Mouse (Mus musculus) forebrain, embryonic 13.5 days (tissue): ENCODE results near the gene Ndufa4l2. TPM values are rescaled to one million over a fixed set of nuclear protein-coding genes. Genes with fewer than 3 reads are reported as not detected.

Source experiments
- ATAC-seq: fragments of 200-750 bp; cut with Nextera tagmentation; 2 replicates; pipeline ENCODE4 v1.8.0; 2017
- H3K27ac ChIP-seq: fragments of 300-500 bp; sonication (generic); 2 replicates; pipeline ENCODE4 v1.5.1; 2015; ENCODE audit warnings: inconsistent platforms, mild to moderate bottlenecking, moderate library complexity
- H3K27me3 ChIP-seq: fragments of 300-500 bp; sonication (generic); 2 replicates; pipeline ENCODE4 v1.6.1; 2015; ENCODE audit warnings: mild to moderate bottlenecking, inconsistent platforms
- H3K36me3 ChIP-seq: fragments of 300-500 bp; sonication (generic); 2 replicates; pipeline ENCODE4 v1.6.1; 2015; ENCODE audit warnings: mild to moderate bottlenecking, inconsistent platforms; ENCODE audit not compliant: poor library complexity, severe bottlenecking
- H3K4me1 ChIP-seq: fragments of 300-500 bp; sonication (generic); 2 replicates; pipeline ENCODE4 v1.6.1; 2015; ENCODE audit warnings: inconsistent platforms
- H3K4me2 ChIP-seq: fragments of 300-500 bp; sonication (generic); 2 replicates; pipeline ENCODE4 v1.6.1; 2015; ENCODE audit warnings: inconsistent platforms, mild to moderate bottlenecking, moderate library complexity
- H3K4me3 ChIP-seq: fragments of 300-500 bp; sonication (generic); 2 replicates; pipeline ENCODE4 v1.5.1; 2015; ENCODE audit warnings: mild to moderate bottlenecking, inconsistent platforms
- H3K9ac ChIP-seq: fragments of 300-500 bp; sonication (generic); 2 replicates; pipeline ENCODE4 v1.6.1; 2015; ENCODE audit warnings: mild to moderate bottlenecking, inconsistent platforms
- H3K9me3 ChIP-seq: fragments of 300-500 bp; sonication (generic); replicated peaks from 2 replicates; pipeline ENCODE4 v1.6.1; 2016; ENCODE audit warnings: inconsistent platforms
- WGBS: fragments of 180-500 bp; shearing (Covaris S2); methylation state at CpG from one replicate; pipeline ENCODE4 v1.1.7; 2015; 5-methylcytosine and 5-hydroxymethylcytosine counted together
- polyA plus RNA-seq: library from polyadenylated mRNA; unstranded; fragments of >200 nt; fragmentation: Nextera tagmentation; extraction: Ambion mirVana; gene quantifications from 2 replicates; pipeline ENCODE4 v1.2.1, GENCODE M21; 2015

Ndufa4l2 gene
- polyA plus RNA-seq, 1 experiment from 2014 or later = 11.9 TPM

DNA sequence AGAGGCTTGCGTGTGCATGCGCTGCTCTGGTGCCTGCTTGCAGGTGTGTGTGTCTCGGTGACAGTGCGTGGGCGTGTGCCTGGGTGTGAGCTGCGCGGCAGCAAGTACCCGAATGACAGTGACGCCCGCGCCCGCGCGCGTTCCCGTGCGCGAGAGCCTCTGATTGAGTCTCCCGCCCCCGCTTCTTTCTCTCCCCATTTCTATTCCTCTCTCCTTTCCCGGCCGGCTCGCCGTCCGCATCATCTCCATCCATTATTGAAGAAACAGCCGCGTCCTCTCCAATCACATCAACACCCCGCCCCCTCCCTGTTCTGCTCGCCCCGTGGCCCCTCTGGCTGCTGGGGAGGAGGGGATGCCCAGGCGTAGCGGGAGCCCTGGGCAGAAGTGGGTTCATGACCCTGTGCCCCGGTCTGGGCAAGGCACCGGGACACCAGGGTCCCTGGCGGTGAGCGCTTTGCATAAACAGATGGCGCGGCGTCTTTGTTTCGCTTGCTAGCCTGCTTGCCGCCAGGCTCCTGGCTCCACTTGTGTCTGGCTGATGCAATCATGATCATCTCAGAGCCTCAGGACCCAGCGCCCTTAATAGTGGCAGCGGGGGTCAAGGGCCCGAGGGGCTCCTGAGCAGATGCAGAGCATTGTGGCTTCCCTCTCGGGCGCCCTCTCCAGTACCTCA is 3.0 kb upstream of the Ndufa4l2 start:
- Histone ChIP-seq H3K9me3 (no peaks in the 10 kb centered on the region), H3K4me2 (peak overlapping the region; percentile 89), H3K27me3 (peaks cover 45% of the 10 kb centered on the region), H3K9ac (peak overlapping the region; percentile 77), H3K36me3 (no peaks in the 10 kb centered on the region), H3K4me3 (peak overlapping the region; percentile 45), H3K4me1 (peaks cover 86% of the 10 kb centered on the region), H3K27ac (peak overlapping the region; percentile 98)
- ATAC-seq = no peak
- 0% methylated on average over 30 of the region's 46 CpGs for WGBS

DNA sequence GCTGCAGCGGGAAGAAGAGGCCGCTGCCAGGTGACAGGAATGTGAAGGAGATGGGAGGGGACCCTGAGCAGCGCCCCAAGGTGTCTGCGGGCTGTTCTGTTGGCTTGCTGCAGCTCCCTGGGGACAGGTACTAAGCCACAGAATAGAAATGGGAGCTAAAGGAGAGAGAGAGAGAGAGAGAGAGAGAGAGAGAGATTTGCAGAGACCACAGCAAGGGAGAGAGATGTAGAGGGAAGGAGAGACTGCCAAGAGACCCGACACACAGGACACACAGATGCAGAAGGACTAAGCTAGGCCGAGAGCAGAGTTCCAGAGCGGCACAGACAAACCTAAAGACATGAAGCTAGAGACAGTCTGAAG is 2.5 kb upstream of the Ndufa4l2 start:
- ATAC-seq = no peak
- Histone ChIP-seq H3K4me3 (peak overlapping the region; percentile 45), H3K27ac (peak overlapping the region; percentile 98), H3K9ac (peak overlapping the region; percentile 77), H3K9me3 (no peaks in the 10 kb centered on the region), H3K27me3 (peaks cover 44% of the 10 kb centered on the region), H3K4me2 (peak overlapping the region; percentile 89), H3K36me3 (peaks cover under 1% of the 10 kb centered on the region), H3K4me1 (peaks cover 91% of the 10 kb centered on the region)
- WGBS = 2% methylated on average over 7 of the region's 7 CpGs

DNA sequence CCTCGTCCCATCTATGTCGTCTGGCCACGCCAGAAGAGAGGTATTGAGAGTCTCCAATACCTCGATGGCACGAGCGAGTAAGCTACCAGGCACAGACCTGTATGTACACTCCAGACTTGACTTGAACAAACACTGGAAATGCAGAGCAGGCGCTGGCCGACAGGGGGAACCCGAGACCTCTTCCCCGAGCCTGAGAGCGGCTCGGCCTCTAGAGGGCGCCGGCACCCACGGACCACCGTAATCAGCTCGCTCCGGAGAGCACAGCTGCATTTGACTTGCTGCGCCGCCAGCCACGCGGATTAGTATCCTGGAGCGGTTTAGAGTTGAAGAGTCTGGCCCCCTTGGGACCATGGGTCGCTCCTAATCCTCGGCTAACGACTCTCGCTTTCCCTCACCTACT is 2.0 kb upstream of the Ndufa4l2 start:
- peak; percentile 17 for ATAC-seq
- Histone ChIP-seq H3K9me3 (no peaks in the 10 kb centered on the region), H3K4me1 (peaks cover 92% of the 10 kb centered on the region), H3K9ac (peak overlapping the region; percentile 77), H3K27me3 (peaks cover 43% of the 10 kb centered on the region), H3K36me3 (peaks cover 6% of the 10 kb centered on the region), H3K4me3 (peak overlapping the region; percentile 45), H3K27ac (peak overlapping the region; percentile 98), H3K4me2 (peak overlapping the region; percentile 89)
- WGBS = under 1% methylated on average over 27 of the region's 27 CpGs

DNA sequence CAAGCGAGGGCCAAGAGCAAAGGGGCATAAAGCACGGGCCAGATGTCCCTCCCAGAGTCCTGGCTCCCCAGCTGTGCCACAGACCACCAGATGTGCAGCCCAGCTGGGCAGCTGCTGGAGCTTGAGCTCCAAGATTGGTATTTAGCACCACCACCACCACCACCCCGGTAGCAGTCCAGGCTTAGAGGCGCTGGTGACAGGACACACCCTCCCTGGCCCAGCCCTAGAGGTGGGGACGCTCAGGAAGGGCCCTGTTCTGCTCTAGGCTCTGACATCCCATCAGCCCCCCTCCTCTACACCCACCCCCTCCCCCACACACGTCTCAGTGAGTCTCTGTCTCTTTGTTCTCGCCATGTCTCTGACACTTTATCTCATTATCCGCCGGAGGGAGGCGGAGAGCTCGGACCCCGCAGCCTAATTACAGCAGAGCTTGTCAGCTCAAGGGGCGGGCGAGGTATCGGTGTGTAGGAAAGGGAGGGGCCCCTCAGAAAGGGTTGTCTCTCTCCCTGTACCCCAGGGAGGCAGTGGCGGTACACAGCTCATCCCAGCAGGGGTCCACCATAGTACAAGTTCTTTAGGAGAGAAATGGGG is 1.2 kb upstream of the Ndufa4l2 start:
- Histone ChIP-seq H3K27ac (peak overlapping the region; percentile 78), H3K27me3 (peaks cover 48% of the 10 kb centered on the region), H3K9me3 (no peaks in the 10 kb centered on the region), H3K4me2 (peak overlapping the region; percentile 89), H3K9ac (peak overlapping the region; percentile 43), H3K4me1 (peaks cover 85% of the 10 kb centered on the region), H3K4me3 (peak overlapping the region; percentile 45), H3K36me3 (peaks cover 14% of the 10 kb centered on the region)
- ATAC-seq = no peak; the same call in 1 of the 2 replicates
- WGBS = 0% methylated on average over 16 of the region's 16 CpGs

DNA sequence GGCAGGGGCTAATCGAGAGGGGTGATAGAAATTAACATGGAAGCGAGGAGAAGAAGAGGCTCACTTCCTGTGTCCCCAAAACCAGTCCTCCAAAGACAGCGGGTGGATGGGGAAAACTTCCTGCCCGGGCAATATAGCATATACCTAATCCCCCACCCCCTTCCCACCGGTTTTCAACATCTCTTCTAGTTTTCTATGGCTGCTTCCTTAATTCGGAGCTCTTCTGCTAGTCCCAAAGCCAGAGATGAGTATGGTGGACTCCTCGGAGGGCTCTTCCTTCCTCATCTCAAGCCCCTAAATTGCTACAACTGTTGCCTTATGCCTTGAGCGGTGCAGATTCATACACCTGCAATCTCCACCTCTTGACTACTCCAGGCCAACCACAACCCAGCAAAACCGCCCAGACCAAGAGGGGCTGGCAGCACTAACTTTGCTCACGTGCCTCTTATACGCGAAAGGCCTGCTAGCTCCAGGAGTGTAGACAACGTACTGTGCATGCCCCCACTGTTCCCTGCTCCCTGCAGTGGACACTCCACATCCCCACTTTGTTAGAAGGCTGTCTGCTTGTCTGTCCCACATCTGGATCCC is 562 bp upstream of the Ndufa4l2 start:
- Histone ChIP-seq H3K27me3 (peaks cover 48% of the 10 kb centered on the region), H3K4me3 (peak overlapping the region; percentile 45; the same call in 1 of the 2 replicates), H3K9me3 (no peaks in the 10 kb centered on the region), H3K9ac (peak overlapping the region; percentile 43; the same call in 1 of the 2 replicates), H3K4me2 (peak overlapping the region; percentile 89), H3K36me3 (peaks cover 20% of the 10 kb centered on the region), H3K27ac (peak overlapping the region; percentile 78; the same call in 1 of the 2 replicates), H3K4me1 (peaks cover 80% of the 10 kb centered on the region)
- WGBS = 9% methylated on average over 13 of the region's 13 CpGs
- no peak for ATAC-seq

DNA sequence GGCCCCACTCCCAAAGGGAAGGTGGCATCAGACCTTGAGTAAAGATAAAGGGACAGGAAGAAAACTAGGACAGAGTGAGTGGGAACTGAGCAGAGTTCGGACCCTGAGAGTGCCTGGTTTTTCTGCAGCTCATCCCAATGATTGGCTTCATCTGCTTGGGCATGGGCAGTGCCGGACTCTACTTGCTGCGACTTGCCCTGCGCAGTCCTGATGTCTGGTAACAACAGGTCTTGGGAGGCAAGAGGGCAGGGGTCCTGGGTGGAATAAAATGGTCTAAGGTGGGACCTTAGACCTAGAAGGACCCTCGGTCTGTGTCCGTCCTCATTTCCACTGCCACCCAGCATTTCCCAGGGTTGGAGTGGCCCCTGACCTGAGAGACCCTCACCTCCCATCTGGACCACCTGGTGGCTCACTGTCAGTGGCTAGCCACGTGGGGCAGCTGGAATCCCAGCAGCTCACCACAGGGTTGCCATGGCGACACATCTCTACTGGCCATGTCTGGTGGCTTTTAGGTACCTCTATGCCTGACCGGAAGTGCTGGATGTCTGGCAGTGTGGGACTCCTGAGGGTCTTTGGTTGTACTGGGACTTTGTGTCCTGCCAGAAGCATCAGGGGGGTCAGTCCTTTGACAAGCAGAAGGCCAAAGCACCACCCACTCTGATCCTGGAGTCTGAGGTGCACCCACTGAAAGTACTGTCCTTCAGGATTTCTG is 660 bp downstream of the Ndufa4l2 start:
- ATAC-seq = no peak
- H3K4me1 ChIP-seq = peaks cover 68% of the 10 kb centered on the region
- 35% methylated on average over 9 of the region's 9 CpGs for WGBS
- H3K9me3 ChIP-seq = no peaks in the 10 kb centered on the region
- H3K4me3 ChIP-seq = no peak overlapping the region
- peaks cover 32% of the 10 kb centered on the region for H3K36me3 ChIP-seq
- H3K9ac ChIP-seq = no peak overlapping the region
- H3K4me2 ChIP-seq = no peak overlapping the region; the same call in 1 of the 2 replicates
- H3K27ac ChIP-seq = no peak overlapping the region
- peaks cover 50% of the 10 kb centered on the region for H3K27me3 ChIP-seq

DNA sequence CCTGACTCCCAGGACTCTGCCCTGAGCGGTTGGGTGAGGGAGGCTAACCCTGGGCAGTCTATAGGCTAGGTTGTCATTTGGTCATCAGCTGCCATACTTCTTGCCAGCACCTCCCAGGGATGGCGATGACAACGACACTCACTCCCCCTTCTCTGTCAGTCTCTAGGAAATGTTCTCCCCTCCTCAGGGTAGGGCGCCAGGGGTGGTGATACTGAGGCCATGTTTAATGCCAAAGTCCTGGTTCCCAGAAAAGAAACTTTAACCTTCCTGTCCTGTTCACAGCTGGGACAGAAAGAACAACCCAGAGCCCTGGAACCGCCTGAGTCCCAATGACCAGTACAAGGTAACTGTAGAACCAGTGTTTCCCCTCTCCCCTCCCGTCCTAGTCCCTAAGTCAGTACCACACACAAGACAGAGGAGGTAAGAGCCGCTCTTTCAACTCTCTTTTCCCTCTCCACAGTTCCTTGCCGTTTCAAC is 1.3 kb downstream of the Ndufa4l2 start:
- ATAC-seq = no peak
- Histone ChIP-seq H3K4me2 (no peak overlapping the region; the same call in 1 of the 2 replicates), H3K27me3 (peaks cover 48% of the 10 kb centered on the region), H3K4me3 (no peak overlapping the region), H3K9me3 (no peaks in the 10 kb centered on the region), H3K9ac (0 out of 2 replicates have a peak overlapping the region, but pooled peaks have one; percentile 39), H3K27ac (no peak overlapping the region), H3K4me1 (peaks cover 68% of the 10 kb centered on the region), H3K36me3 (peaks cover 35% of the 10 kb centered on the region)
- WGBS = 19% methylated on average over 8 of the region's 8 CpGs

DNA sequence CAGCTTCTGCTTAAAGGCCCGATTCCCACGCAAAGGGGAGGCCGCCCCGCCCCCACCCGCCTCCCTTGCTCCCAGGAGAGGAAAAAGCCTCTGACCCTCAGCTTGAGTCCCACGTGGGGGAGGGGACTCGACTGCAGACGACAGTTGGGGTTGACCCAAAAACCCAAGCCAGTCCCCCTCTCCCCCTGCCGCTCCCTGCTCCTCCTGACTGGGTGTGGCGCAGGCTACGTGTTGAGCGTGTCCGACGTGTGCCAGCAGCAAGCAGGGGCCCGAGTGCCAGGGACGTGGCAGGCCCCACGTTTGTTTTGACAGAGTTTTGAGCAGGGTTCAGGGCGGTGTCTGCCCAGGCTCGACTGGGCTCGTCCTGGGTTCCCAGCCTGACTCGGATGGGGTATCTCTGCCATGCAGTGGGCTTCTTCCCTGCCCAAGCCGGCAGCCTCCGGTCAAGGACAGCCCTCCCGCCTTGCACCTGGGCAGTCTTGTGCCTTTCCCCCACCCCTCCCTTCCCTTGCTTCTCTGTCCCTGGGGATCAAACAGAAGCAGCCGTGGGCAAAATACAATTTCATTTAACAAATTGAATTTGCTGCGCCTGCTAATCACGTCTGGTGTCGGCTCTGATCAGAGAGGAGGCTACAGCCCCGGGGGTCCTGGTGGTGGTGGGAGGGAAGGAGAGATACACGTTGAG is 2.0 kb downstream of the Ndufa4l2 start:
- H3K4me3 ChIP-seq = no peak overlapping the region
- no peak for ATAC-seq
- peaks cover 46% of the 10 kb centered on the region for H3K27me3 ChIP-seq
- peak overlapping the region; percentile 21 for H3K4me2 ChIP-seq
- H3K36me3 ChIP-seq = peaks cover 35% of the 10 kb centered on the region
- peak overlapping the region; percentile 39; the same call in 1 of the 2 replicates for H3K9ac ChIP-seq
- H3K9me3 ChIP-seq = no peaks in the 10 kb centered on the region
- no peak overlapping the region for H3K27ac ChIP-seq
- whole genome bisulfite sequencing = 6% methylated on average over 30 of the region's 30 CpGs
- H3K4me1 ChIP-seq = peaks cover 68% of the 10 kb centered on the region

DNA sequence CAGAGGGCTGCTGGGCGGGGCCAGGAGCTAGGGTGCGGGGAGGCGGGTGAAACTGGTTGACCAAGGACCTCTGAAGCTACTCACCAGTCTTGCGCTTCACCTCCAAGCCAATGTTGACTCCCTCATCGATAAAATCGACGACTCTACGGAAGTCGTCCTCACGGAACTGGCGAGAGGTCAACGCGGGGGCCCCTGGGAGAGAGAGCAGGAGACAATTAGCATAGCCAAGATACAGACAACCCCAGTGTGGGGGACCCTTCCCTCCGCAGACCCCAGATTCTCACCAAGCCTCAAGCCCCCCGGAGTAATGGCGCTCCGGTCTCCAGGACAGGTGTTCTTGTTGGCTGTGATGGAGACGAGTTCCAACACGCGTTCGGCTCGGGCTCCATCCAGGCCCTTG is 3.2 kb downstream of the Ndufa4l2 start:
- no peak overlapping the region for H3K27ac ChIP-seq
- WGBS = 93% methylated on average over 22 of the region's 22 CpGs
- peaks cover 61% of the 10 kb centered on the region for H3K4me1 ChIP-seq
- peaks cover 35% of the 10 kb centered on the region for H3K36me3 ChIP-seq
- no peak for ATAC-seq
- no peak overlapping the region for H3K4me3 ChIP-seq
- H3K9ac ChIP-seq = no peak overlapping the region
- no peaks in the 10 kb centered on the region for H3K9me3 ChIP-seq
- no peak overlapping the region for H3K4me2 ChIP-seq
- H3K27me3 ChIP-seq = peaks cover 46% of the 10 kb centered on the region

DNA sequence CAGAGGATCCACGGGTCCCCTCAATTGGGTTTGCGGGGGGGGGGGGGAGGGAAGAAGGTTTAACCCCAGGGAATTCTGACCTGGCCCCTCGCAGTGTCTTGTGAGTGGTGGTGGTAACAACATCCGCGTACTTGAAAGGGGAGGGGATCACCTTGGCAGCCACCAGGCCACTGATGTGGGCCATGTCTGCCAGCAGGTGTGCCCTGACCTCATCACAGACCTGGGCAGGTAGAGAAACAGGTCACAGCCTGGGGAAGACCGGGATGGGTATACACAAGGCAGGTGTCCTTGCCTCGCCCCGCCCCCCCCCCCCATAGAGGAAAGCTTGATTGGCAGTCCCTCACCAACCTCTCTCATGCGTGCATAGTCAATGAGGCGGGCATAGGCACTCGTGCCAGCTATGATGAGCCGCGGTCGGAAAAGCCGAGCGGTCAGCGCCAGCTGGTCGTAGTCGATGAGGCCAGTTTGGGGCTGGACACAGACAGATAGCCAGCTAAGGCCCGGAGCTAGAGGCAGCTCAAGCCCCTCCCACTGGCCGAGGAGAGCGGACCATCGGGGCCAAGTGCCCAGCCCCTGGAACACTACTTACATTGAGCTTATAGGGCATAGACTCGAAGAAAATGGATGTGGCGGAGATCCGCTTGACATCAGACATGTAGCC is 4.4 kb downstream of the Ndufa4l2 start:
- Histone ChIP-seq H3K4me3 (no peak overlapping the region), H3K4me1 (peaks cover 49% of the 10 kb centered on the region), H3K36me3 (peaks cover 35% of the 10 kb centered on the region), H3K27ac (no peak overlapping the region), H3K27me3 (peaks cover 48% of the 10 kb centered on the region), H3K9me3 (no peaks in the 10 kb centered on the region), H3K9ac (no peak overlapping the region), H3K4me2 (no peak overlapping the region)
- WGBS = 93% methylated on average over 25 of the region's 26 CpGs
- no peak for ATAC-seq
